Mouse (Mus musculus): ENCODE measurements around the gene Ssr2.
"Not testable (repeated sequence)": the region's sequence is repeated elsewhere in the genome, so short reads cannot be mapped to it uniquely, and the experiment has no call there.

The Ssr2 gene

GRCm38 (mm10) chr3:88566536-88567061 is 9.1 kb upstream of the Ssr2 start:
- no peak for DNase-seq

GRCm38 (mm10) chr3:88567892-88568291 is 7.8 kb upstream of the Ssr2 start:
- no peak for DNase-seq

GRCm38 (mm10) chr3:88568615-88569014 is 7.1 kb upstream of the Ssr2 start:
- DNase-seq: no peak

- DNase-seq: no peak
These were observed 6.6 kb upstream of the Ssr2 start for GRCm38 (mm10) chr3:88569093-88569492.

- no peak for DNase-seq
These were observed 6.0 kb upstream of the Ssr2 start for GRCm38 (mm10) chr3:88569694-88570093.

GRCm38 (mm10) chr3:88570341-88570740 is 5.3 kb upstream of the Ssr2 start:
- DNase-seq: no peak

- DNase-seq: no peak
These were observed 3.8 kb upstream of the Ssr2 start for GRCm38 (mm10) chr3:88571856-88572255.

- no peak for DNase-seq
These were observed 2.8 kb upstream of the Ssr2 start for GRCm38 (mm10) chr3:88572835-88573234.

- no peak for DNase-seq
These were observed 1.9 kb upstream of the Ssr2 start for GRCm38 (mm10) chr3:88573810-88574209.

GRCm38 (mm10) chr3:88577846-88578245 is 2.2 kb downstream of the Ssr2 start:
- not testable (repeated sequence) for DNase-seq

GRCm38 (mm10) chr3:88578498-88579424 is 3.1 kb downstream of the Ssr2 start:
- no peak for DNase-seq

GRCm38 (mm10) chr3:88579454-88580117 is 3.9 kb downstream of the Ssr2 start:
- DNase-seq: peak; percentile 78 to 85

GRCm38 (mm10) chr3:88585769-88586168 is 10.1 kb downstream of the Ssr2 start:
- no peak for DNase-seq

GRCm38 (mm10) chr3:88586640-88587039 is 11.0 kb downstream of the Ssr2 start:
- no peak for DNase-seq

GRCm38 (mm10) chr3:88590246-88590645 is 14.6 kb downstream of the Ssr2 start:
- DNase-seq: no peak

- no peak for DNase-seq
These were observed 15.4 kb downstream of the Ssr2 start for GRCm38 (mm10) chr3:88591044-88591443.

- DNase-seq: peak in 1 of 2 experiments; percentile 54
These were observed 16.5 kb downstream of the Ssr2 start for GRCm38 (mm10) chr3:88591950-88592731.

GRCm38 (mm10) chr3:88592942-88593576 is 17.4 kb downstream of the Ssr2 start:
- no peak for DNase-seq

- DNase-seq: peak; percentile 21 to 38
These were observed 18.4 kb downstream of the Ssr2 start for GRCm38 (mm10) chr3:88593893-88594580.

- not testable (repeated sequence) for DNase-seq
These were observed 20.9 kb downstream of the Ssr2 start for GRCm38 (mm10) chr3:88596547-88596946.

- DNase-seq: no peak
These were observed 26.8 kb downstream of the Ssr2 start for GRCm38 (mm10) chr3:88602466-88602865.

- DNase-seq: peak; percentile 85 to 89
These were observed 28.1 kb downstream of the Ssr2 start for GRCm38 (mm10) chr3:88603714-88604161.
